ENCODE assay signal across 8 mouse cellular contexts in the genomic region with DNA sequence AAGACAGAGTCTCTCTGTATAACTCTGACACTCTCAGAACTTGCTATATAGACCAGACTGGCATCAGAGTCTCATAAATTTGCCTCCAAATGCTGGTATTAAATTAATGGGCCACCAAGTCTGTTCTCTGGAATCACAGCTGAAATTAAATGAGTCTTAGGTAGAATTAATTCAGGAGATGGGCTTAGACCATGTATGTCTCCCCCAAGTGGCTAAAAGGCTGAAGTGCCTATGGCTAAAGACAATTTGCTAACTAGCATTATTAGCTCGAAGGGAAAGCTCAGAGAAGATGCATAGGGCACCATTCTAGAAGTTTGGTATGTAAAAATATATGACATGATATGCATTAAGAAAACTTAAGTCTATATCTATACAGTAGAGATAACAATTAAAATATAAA. TPM values are rescaled to one million over a fixed set of nuclear protein-coding genes. Genes with fewer than 3 reads are reported as not detected.
DNase-seq lines count a peak whose midpoint lies in the region; ATAC-seq lines count a peak whose summit lies in the region.

No protein-coding gene starts in this region.

- H3K4me2 ChIP-seq in hindbrain, embryonic 11.5 days (replicated peaks; ENCODE audit: low read depth, low read length): no peak overlapping the region

- no peak for DNase-seq in cerebellum, adult 11-12 months
- peak; percentile 36 for DNase-seq in ovary, postnatal 14 days (ENCODE audit: low spot score)
- DNase-seq in ovary, postnatal 36 days (ENCODE audit: low spot score): no peak
- peak; percentile 75 to 82 for DNase-seq in cerebellum, postnatal 10 days
- peak; percentile 55 for DNase-seq in hindbrain, embryonic 11.5 days (ENCODE audit: low spot score)
- DNase-seq in lung, postnatal 14 days: peak; percentile 55
- DNase-seq in splenic B cell, adult 2 months (ENCODE audit: low read depth, low spot score): peak; percentile 32

- ATAC-seq in cerebellum, adult (ENCODE audit: insufficient number of reproducible peaks, low FRiP score, low TSS enrichment): peak; percentile 45; the same call in 1 of the 2 replicates
- ATAC-seq in hindbrain, embryonic 11.5 days (ENCODE audit: low FRiP score): no peak; the same call in 1 of the 2 replicates

- H3K4me3 ChIP-seq in hindbrain, embryonic 11.5 days (ENCODE audit: low read depth, low read length): no peak overlapping the region

- H3K27me3 ChIP-seq in hindbrain, embryonic 11.5 days (ENCODE audit: control insufficient read depth, insufficient read depth, low read length): no peaks in the 10 kb centered on the region
- no peaks in the 10 kb centered on the region for H3K27me3 ChIP-seq in splenic B cell, adult 2 months (ENCODE audit: control insufficient read depth, insufficient read depth, low read length, poor library complexity, severe bottlenecking)

- H3K9me3 ChIP-seq in hindbrain, embryonic 11.5 days (ENCODE audit: control insufficient read depth, low read length): no peaks in the 10 kb centered on the region

- H3K27ac ChIP-seq in hindbrain, embryonic 11.5 days (ENCODE audit: low read depth, low read length): no peak overlapping the region

- 52% methylated on average over 1 of the region's 1 CpGs for WGBS in hindbrain, embryonic 11.5 days

- no peaks in the 10 kb centered on the region for H3K36me3 ChIP-seq in hindbrain, embryonic 11.5 days (ENCODE audit: control insufficient read depth, insufficient read depth, low read length)
- H3K36me3 ChIP-seq in splenic B cell, adult 2 months (ENCODE audit: control insufficient read depth, insufficient read depth, low read length, poor library complexity, severe bottlenecking): no peaks in the 10 kb centered on the region

- no peak overlapping the region for H3K9ac ChIP-seq in hindbrain, embryonic 11.5 days (ENCODE audit: low read depth, low read length)

- H3K4me1 ChIP-seq in hindbrain, embryonic 11.5 days (replicated peaks; ENCODE audit: control insufficient read depth, insufficient read depth, low read length): no peaks in the 10 kb centered on the region

RNA-seq across cellular contexts. Expression of gene Prkra, which starts 29.7 kb away (rescaled TPM):
- polyA plus RNA-seq in hindbrain, embryonic 11.5 days (2014; fragmentation: Nextera tagmentation; extraction: Ambion mirVana): 109 and 128 TPM in 2 replicates

RNA-seq across cellular contexts. Expression of gene Pjvk, which starts 30.2 kb away (rescaled TPM):
- polyA plus RNA-seq in hindbrain, embryonic 11.5 days (2014; fragmentation: Nextera tagmentation; extraction: Ambion mirVana): 0.53 and 0.88 TPM in 2 replicates

RNA-seq across cellular contexts. Expression of gene Fkbp7, which starts 54.8 kb away (rescaled TPM):
- 25.7 and 30.4 TPM in 2 replicates for polyA plus RNA-seq in hindbrain, embryonic 11.5 days (2014; fragmentation: Nextera tagmentation; extraction: Ambion mirVana)

RNA-seq across cellular contexts. Expression of gene Plekha3, which starts 57.0 kb away (rescaled TPM):
- 12.2 and 14.3 TPM in 2 replicates for polyA plus RNA-seq in hindbrain, embryonic 11.5 days (2014; fragmentation: Nextera tagmentation; extraction: Ambion mirVana)

Comparison
In these comparisons a context has a peak if more than half of its experiments do, and no peak if none do; other contexts are left out.
1. DNase-seq: peak in ovary, postnatal 14 days (single experiment), cerebellum, postnatal 10 days (2 of 2), hindbrain, embryonic 11.5 days (single experiment), lung, postnatal 14 days (single experiment) and splenic B cell, adult 2 months (single experiment); none in cerebellum, adult 11-12 months (single experiment) and ovary, postnatal 36 days (single experiment).